Mouse (Mus musculus): ENCODE data around the gene Best2. TPM values are rescaled to one million over a fixed set of nuclear protein-coding genes. Genes with fewer than 3 reads are reported as not detected.

Gene Best2
- polyA plus RNA-seq (2012; rRNA removed): 0.06 and 0.07 TPM in 2 replicates

GRCm38 (mm10) chr8:85014431-85014830, at the start of gene Best2:
Gene Best2, minus strand, starts transcription at chr8:85014531.
- TF ChIP-seq CTCF (IDR thresholded peaks at IDR 0.05; ENCODE audit: borderline replicate concordance, insufficient read depth, low read depth, low read length): no peak
- no peak for TF ChIP-seq POLR2A (IDR thresholded peaks at IDR 0.05; ENCODE audit: borderline replicate concordance, insufficient read depth, low read length)
- H3K27ac ChIP-seq (ENCODE audit: insufficient read depth, low read length): no peak within 1 kb of the TSS
- 60% methylated on average over 2 of the region's 2 CpGs for WGBS
- peak within 1 kb of the TSS; percentile 63 for H3K4me3 ChIP-seq (replicated peaks; ENCODE audit: insufficient read depth, low read depth, low read length)
- DNase-seq: no peak
- H3K4me1 ChIP-seq (ENCODE audit: control insufficient read depth, insufficient read depth, low read length): no peaks in the 10 kb centered on the region
- peaks cover 3% of the 10 kb centered on the region; the same call in 1 of the 2 replicates for H3K27me3 ChIP-seq (ENCODE audit: control insufficient read depth, insufficient read depth, low read length)

DNA sequence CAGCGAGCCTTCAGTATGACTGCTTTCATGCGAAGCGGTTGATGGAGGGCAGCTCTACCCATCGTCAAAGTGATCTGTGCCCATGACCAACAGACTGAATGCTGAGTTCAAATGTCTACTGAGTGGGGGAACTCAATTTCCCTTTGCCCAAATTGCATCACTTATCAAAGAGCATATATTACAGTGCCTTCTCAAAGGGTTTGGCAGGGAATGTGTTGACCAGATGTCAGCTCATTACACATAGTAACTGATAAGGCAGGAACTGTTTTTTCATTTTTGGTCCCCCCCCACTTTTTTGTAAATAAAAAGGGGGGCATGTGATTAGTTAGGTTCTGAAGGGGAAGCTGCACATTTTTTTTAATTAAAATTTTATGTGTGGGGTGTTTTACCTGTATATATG, 48.3 kb upstream of the Best2 start:
- Histone ChIP-seq H3K4me3 (replicated peaks; ENCODE audit: insufficient read depth, low read depth, low read length) (no peak overlapping the region), H3K27me3 (ENCODE audit: control insufficient read depth, insufficient read depth, low read length) (no peaks in the 10 kb centered on the region), H3K27ac (ENCODE audit: insufficient read depth, low read length) (no peak overlapping the region), H3K4me1 (ENCODE audit: control insufficient read depth, insufficient read depth, low read length) (0 out of 2 replicates have a peak, but pooled peaks cover under 1% of the 10 kb centered on the region)
- DNase-seq: no peak
- 94% methylated on average over 4 of the region's 4 CpGs for WGBS
- TF ChIP-seq CTCF (IDR thresholded peaks at IDR 0.05; ENCODE audit: borderline replicate concordance, insufficient read depth, low read depth, low read length) (no peak), POLR2A (IDR thresholded peaks at IDR 0.05; ENCODE audit: borderline replicate concordance, insufficient read depth, low read length) (no peak)

DNA sequence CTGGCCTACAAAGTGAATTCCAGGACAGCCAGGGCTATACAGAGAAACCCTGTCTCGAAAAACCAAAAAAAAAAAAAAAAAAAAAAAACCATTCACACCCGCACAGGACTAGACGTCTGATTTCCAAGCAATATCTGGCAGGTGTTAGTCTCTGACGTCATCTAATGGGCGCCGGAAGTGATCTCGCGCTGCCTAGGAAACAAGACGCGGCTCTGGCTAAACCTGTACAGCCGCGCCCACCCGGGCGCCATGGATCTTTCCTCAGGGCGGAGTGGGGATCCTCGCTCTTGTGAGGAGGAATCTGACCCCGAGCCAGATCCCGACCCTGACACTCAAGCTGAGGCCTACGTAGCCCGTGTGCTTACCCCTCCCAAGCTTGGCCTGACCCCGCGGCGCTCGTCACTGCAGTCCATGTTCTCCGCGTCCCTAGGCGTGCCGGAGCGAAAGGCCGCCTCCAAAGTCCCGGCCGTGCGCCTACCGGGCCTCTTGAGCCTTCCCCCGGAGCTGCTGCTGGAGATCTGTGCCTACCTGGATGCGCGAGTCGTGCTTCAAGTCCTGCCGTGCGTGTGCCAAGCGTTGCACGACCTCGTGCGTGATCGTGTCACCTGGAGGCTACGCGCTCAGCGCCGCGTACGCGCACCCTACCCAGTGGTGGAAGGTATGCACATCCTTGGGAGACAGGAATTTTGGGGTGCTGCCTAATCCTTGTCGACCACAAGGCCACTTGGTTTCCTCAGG, 45.7 kb upstream of the Best2 start, which contains the start of gene Fbxw9:
Gene Fbxw9, plus strand, starts transcription at position 177 of the 738 bp plus-strand sequence.
- TF ChIP-seq POLR2A (IDR thresholded peaks at IDR 0.05; ENCODE audit: borderline replicate concordance, insufficient read depth, low read length): no peak; the same call in 1 of the 2 replicates
- no peak for TF ChIP-seq CTCF (IDR thresholded peaks at IDR 0.05; ENCODE audit: borderline replicate concordance, insufficient read depth, low read depth, low read length)

DNA sequence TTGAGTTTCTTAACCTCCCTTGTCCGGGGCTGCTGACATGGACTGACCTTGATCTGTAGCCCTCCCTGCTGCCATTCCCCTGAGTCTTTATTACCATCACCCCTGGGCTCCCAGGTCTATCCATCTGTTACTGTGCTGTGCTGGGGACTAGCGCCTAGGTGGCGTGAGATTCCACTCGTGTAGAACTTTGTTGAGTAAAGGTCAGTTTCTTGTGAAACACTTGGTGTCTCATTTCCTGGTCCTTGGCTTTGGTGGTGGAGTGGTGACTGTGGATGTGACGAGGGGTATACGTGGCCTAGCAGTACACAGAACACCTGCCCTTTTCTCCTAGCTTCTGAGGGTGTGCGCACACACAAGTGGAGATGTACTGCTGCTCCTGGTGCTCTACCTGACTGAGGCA, 43.0 kb upstream of the Best2 start:
- WGBS: 77% methylated on average over 7 of the region's 7 CpGs
- TF ChIP-seq CTCF (IDR thresholded peaks at IDR 0.05; ENCODE audit: borderline replicate concordance, insufficient read depth, low read depth, low read length) (no peak), POLR2A (IDR thresholded peaks at IDR 0.05; ENCODE audit: borderline replicate concordance, insufficient read depth, low read length) (no peak)
- Histone ChIP-seq H3K4me1 (ENCODE audit: control insufficient read depth, insufficient read depth, low read length) (no peaks in the 10 kb centered on the region), H3K27ac (ENCODE audit: insufficient read depth, low read length) (no peak overlapping the region), H3K4me3 (replicated peaks; ENCODE audit: insufficient read depth, low read depth, low read length) (no peak overlapping the region), H3K27me3 (ENCODE audit: control insufficient read depth, insufficient read depth, low read length) (no peaks in the 10 kb centered on the region)
- DNase-seq: no peak

More for the DNA sequence above, 45.7 kb upstream of the Best2 start, which contains the start of gene Fbxw9:
- Histone ChIP-seq H3K27me3 (ENCODE audit: control insufficient read depth, insufficient read depth, low read length) (no peaks in the 10 kb centered on the region), H3K4me1 (ENCODE audit: control insufficient read depth, insufficient read depth, low read length) (no peaks in the 10 kb centered on the region), H3K27ac (ENCODE audit: insufficient read depth, low read length) (0 out of 2 replicates have a peak within 1 kb of the TSS, but pooled peaks have one; percentile 1), H3K4me3 (replicated peaks; ENCODE audit: insufficient read depth, low read depth, low read length) (peak within 1 kb of the TSS; percentile 88)
- under 1% methylated on average over 53 of the region's 53 CpGs for WGBS
- DNase-seq: peak; percentile 91

DNA sequence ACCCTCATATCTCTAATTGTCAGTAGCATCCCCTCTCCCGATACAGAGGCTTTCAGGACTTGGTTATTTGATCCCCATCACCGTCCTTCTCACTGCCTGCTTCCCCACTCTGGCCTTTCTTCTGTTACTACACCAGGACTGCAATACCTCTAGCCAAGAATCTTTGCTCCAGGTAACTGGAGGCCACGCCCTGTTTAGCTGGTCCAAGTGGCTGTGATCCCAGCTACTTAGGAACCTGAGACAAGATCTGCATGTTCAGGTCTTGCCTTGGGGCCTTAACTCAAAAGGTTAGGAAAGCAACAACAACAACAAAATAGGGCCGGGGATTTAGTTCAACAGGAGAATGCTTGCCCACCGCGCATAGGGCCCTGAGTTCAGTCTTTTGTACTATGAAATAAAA, 29.3 kb upstream of the Best2 start:
- Histone ChIP-seq H3K4me3 (replicated peaks; ENCODE audit: insufficient read depth, low read depth, low read length) (no peak overlapping the region), H3K27me3 (ENCODE audit: control insufficient read depth, insufficient read depth, low read length) (no peaks in the 10 kb centered on the region), H3K4me1 (ENCODE audit: control insufficient read depth, insufficient read depth, low read length) (no peaks in the 10 kb centered on the region), H3K27ac (ENCODE audit: insufficient read depth, low read length) (no peak overlapping the region)
- TF ChIP-seq CTCF (IDR thresholded peaks at IDR 0.05; ENCODE audit: borderline replicate concordance, insufficient read depth, low read depth, low read length): no peak
- no peak for TF ChIP-seq POLR2A (IDR thresholded peaks at IDR 0.05; ENCODE audit: borderline replicate concordance, insufficient read depth, low read length)
- 92% methylated on average over 6 of the region's 6 CpGs for WGBS
- DNase-seq: no peak

GRCm38 (mm10) chr8:85037681-85038531, 23.6 kb upstream of the Best2 start:
- TF ChIP-seq CTCF (IDR thresholded peaks at IDR 0.05; ENCODE audit: borderline replicate concordance, insufficient read depth, low read depth, low read length): no peak
- no peak for TF ChIP-seq POLR2A (IDR thresholded peaks at IDR 0.05; ENCODE audit: borderline replicate concordance, insufficient read depth, low read length)
- peaks cover 7% of the 10 kb centered on the region; the same call in 1 of the 2 replicates for H3K4me1 ChIP-seq (ENCODE audit: control insufficient read depth, insufficient read depth, low read length)
- H3K4me3 ChIP-seq (replicated peaks; ENCODE audit: insufficient read depth, low read depth, low read length): peak overlapping the region; percentile 93
- H3K27ac ChIP-seq (ENCODE audit: insufficient read depth, low read length): peak overlapping the region; percentile 56
- WGBS: under 1% methylated on average over 57 of the region's 57 CpGs
- peak; percentile 41 to 61 for DNase-seq
- no peaks in the 10 kb centered on the region for H3K27me3 ChIP-seq (ENCODE audit: control insufficient read depth, insufficient read depth, low read length)

DNA sequence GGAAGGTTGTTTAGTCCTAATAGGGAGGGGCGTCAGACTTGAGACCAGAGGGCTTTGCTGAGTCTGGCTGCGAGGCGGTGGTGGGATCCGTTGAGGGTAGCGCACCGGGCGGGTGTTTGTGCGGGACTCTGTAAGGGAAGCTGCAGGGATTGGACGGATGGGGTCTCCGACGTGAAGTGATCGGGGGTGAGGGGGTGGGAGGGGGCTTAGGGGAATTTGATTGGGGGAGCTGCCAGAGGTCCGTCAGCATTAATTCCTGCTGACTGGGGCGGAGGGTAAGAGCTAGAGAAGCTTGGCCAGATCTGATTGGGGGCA, 23.0 kb upstream of the Best2 start:
- Histone ChIP-seq H3K4me1 (ENCODE audit: control insufficient read depth, insufficient read depth, low read length) (peaks cover 7% of the 10 kb centered on the region; the same call in 1 of the 2 replicates), H3K27me3 (ENCODE audit: control insufficient read depth, insufficient read depth, low read length) (no peaks in the 10 kb centered on the region), H3K27ac (ENCODE audit: insufficient read depth, low read length) (0 out of 2 replicates have a peak overlapping the region, but pooled peaks have one; percentile 56), H3K4me3 (replicated peaks; ENCODE audit: insufficient read depth, low read depth, low read length) (peak overlapping the region; percentile 93)
- TF ChIP-seq POLR2A (IDR thresholded peaks at IDR 0.05; ENCODE audit: borderline replicate concordance, insufficient read depth, low read length) (no peak), CTCF (IDR thresholded peaks at IDR 0.05; ENCODE audit: borderline replicate concordance, insufficient read depth, low read depth, low read length) (no peak)
- DNase-seq: peak in 1 of 2 experiments; percentile 34
- under 1% methylated on average over 14 of the region's 14 CpGs for WGBS

Data from cerebellum, adult 2 months (tissue).